Mouse (Mus musculus): ENCODE measurements around the gene Ski.
"Not testable (repeated sequence)": the region's sequence is repeated elsewhere in the genome, so short reads cannot be mapped to it uniquely, and the experiment has no call there.

The Ski gene

DNA sequence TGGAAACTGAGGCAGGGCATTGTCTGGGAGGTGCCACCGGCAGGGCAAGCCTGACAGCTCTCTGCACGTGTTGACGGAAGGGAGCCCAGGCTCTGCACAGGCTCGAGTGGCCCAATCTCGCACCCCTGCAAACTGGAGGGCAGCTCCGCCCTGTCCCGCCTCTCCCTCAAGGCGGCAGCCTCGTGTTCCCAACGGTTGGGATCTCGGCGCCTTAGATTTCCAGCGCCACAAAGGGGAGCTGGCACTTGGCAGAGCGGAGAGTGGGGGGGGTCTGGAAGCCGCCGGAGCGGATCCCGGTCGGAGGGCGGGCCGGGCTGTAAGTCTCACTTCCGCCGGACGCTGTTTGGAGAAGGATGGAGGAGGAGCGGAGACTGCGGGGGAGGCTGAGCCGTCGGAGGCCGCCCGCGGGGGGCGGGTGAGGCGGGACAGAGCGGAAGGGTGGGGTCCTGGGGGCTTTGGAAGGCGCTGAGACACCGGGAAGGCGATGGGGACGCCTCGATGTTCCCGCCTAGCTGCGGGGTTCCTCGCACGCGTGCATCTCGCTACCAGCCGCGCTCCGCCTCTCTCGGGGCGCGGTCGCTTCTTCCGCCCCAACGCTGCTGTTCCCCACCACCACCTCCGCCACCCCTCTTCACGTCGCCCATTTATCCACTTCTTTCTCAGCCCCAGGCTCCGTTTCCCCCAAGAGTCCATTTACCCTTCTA is 27.4 kb upstream of the Ski start, which contains the start of gene Faap20:
Faap20 (plus strand) TSS at position 155 of the 704 bp plus-strand sequence.
- peak within 1 kb of the TSS; percentile 87 for H3K4me3 ChIP-seq (replicated peaks; ENCODE audit: low read length)
- peaks cover 27% of the 10 kb centered on the region for H3K36me3 ChIP-seq (ENCODE audit: insufficient read depth, low read length)
- TF ChIP-seq POU5F1 (IDR thresholded peaks at IDR 0.05; ENCODE audit: borderline replicate concordance, low read length): no peak
- TF ChIP-seq NANOG (IDR thresholded peaks at IDR 0.05; ENCODE audit: borderline replicate concordance, low read length): no peak
- no peak for TF ChIP-seq CTCF (conservative IDR thresholded peaks at IDR 0.05; ENCODE audit: low read length)
- H3K27me3 ChIP-seq (ENCODE audit: insufficient read depth, low read length): no peaks in the 10 kb centered on the region
- H3K9me3 ChIP-seq (ENCODE audit: low read length): no peaks in the 10 kb centered on the region
- H3K4me1 ChIP-seq (replicated peaks; ENCODE audit: low read depth, low read length): peaks cover 53% of the 10 kb centered on the region

- Histone ChIP-seq H3K9me3 (ENCODE audit: low read length) (no peaks in the 10 kb centered on the region), H3K4me3 (replicated peaks; ENCODE audit: low read length) (peak overlapping the region; percentile 87), H3K4me1 (replicated peaks; ENCODE audit: low read depth, low read length) (peaks cover 53% of the 10 kb centered on the region), H3K36me3 (ENCODE audit: insufficient read depth, low read length) (peaks cover 25% of the 10 kb centered on the region), H3K27me3 (ENCODE audit: insufficient read depth, low read length) (no peaks in the 10 kb centered on the region)
- TF ChIP-seq POU5F1 (IDR thresholded peaks at IDR 0.05; ENCODE audit: borderline replicate concordance, low read length) (no peak), CTCF (conservative IDR thresholded peaks at IDR 0.05; ENCODE audit: low read length) (peak; percentile 98)
Observed at GRCm38 (mm10) chr4:155249257-155249647, 26.9 kb upstream of the Ski start.

DNA sequence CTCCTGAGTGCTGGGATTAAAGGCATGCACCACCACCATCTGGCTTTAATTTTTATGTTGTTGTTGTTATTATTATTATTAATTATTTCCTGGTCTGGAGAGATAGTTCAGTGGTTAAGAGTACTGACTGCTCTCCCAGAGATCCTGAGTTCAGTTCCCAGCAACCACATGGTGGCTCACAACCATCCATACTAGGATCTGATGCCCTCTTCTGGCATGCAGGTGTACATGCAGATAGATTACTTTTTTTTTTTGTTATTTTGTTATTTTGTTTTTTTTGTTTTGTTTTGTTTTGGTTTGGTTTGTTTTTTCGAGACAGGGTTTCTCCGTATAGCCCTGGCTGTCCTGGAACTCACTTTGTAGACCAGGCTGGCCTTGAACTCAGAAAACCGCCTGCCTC is 25.7 kb upstream of the Ski start:
- not testable (repeated sequence) for H3K4me3 ChIP-seq (replicated peaks; ENCODE audit: low read length); H3K27me3 ChIP-seq (ENCODE audit: insufficient read depth, low read length); H3K9me3 ChIP-seq (ENCODE audit: low read length)
- TF ChIP-seq CTCF (conservative IDR thresholded peaks at IDR 0.05; ENCODE audit: low read length): peak; percentile 31
- peaks cover 13% of the 10 kb centered on the region for H3K36me3 ChIP-seq (ENCODE audit: insufficient read depth, low read length)
- H3K4me1 ChIP-seq (replicated peaks; ENCODE audit: low read depth, low read length): peaks cover 53% of the 10 kb centered on the region

GRCm38 (mm10) chr4:155246691-155247105 is 24.3 kb upstream of the Ski start:
- TF ChIP-seq POU5F1 (IDR thresholded peaks at IDR 0.05; ENCODE audit: borderline replicate concordance, low read length) (no peak), NANOG (IDR thresholded peaks at IDR 0.05; ENCODE audit: borderline replicate concordance, low read length) (no peak), CTCF (conservative IDR thresholded peaks at IDR 0.05; ENCODE audit: low read length) (no peak)

GRCm38 (mm10) chr4:155245770-155246492 is 23.5 kb upstream of the Ski start:
- H3K36me3 ChIP-seq (ENCODE audit: insufficient read depth, low read length): no peaks in the 10 kb centered on the region
- H3K27me3 ChIP-seq (ENCODE audit: insufficient read depth, low read length): peaks cover 7% of the 10 kb centered on the region
- no peaks in the 10 kb centered on the region for H3K9me3 ChIP-seq (ENCODE audit: low read length)
- H3K4me3 ChIP-seq (replicated peaks; ENCODE audit: low read length): no peak overlapping the region
- TF ChIP-seq CTCF (conservative IDR thresholded peaks at IDR 0.05; ENCODE audit: low read length) (no peak), NANOG (IDR thresholded peaks at IDR 0.05; ENCODE audit: borderline replicate concordance, low read length) (no peak), POU5F1 (IDR thresholded peaks at IDR 0.05; ENCODE audit: borderline replicate concordance, low read length) (no peak)
- H3K4me1 ChIP-seq (replicated peaks; ENCODE audit: low read depth, low read length): peaks cover 45% of the 10 kb centered on the region

More at GRCm38 (mm10) chr4:155246691-155247105, 24.3 kb upstream of the Ski start:
- H3K4me3 ChIP-seq (replicated peaks; ENCODE audit: low read length): peak overlapping the region; percentile 59
- H3K36me3 ChIP-seq (ENCODE audit: insufficient read depth, low read length): no peaks in the 10 kb centered on the region
- no peaks in the 10 kb centered on the region for H3K9me3 ChIP-seq (ENCODE audit: low read length)
- peaks cover 7% of the 10 kb centered on the region for H3K27me3 ChIP-seq (ENCODE audit: insufficient read depth, low read length)
- H3K4me1 ChIP-seq (replicated peaks; ENCODE audit: low read depth, low read length): peaks cover 48% of the 10 kb centered on the region

- peaks cover 34% of the 10 kb centered on the region for H3K4me1 ChIP-seq (replicated peaks; ENCODE audit: low read depth, low read length)
- H3K27me3 ChIP-seq (ENCODE audit: insufficient read depth, low read length): peaks cover 9% of the 10 kb centered on the region
- H3K36me3 ChIP-seq (ENCODE audit: insufficient read depth, low read length): no peaks in the 10 kb centered on the region
- no peak overlapping the region for H3K4me3 ChIP-seq (replicated peaks; ENCODE audit: low read length)
- H3K9me3 ChIP-seq (ENCODE audit: low read length): no peaks in the 10 kb centered on the region
- no peak for TF ChIP-seq NANOG (IDR thresholded peaks at IDR 0.05; ENCODE audit: borderline replicate concordance, low read length)
- no peak for TF ChIP-seq CTCF (conservative IDR thresholded peaks at IDR 0.05; ENCODE audit: low read length)
- TF ChIP-seq POU5F1 (IDR thresholded peaks at IDR 0.05; ENCODE audit: borderline replicate concordance, low read length): no peak
Observed at GRCm38 (mm10) chr4:155243233-155243632, 20.8 kb upstream of the Ski start.

GRCm38 (mm10) chr4:155242292-155242691 is 19.9 kb upstream of the Ski start:
- no peaks in the 10 kb centered on the region for H3K9me3 ChIP-seq (ENCODE audit: low read length)
- no peak for TF ChIP-seq POU5F1 (IDR thresholded peaks at IDR 0.05; ENCODE audit: borderline replicate concordance, low read length)
- no peak for TF ChIP-seq NANOG (IDR thresholded peaks at IDR 0.05; ENCODE audit: borderline replicate concordance, low read length)
- no peak for TF ChIP-seq CTCF (conservative IDR thresholded peaks at IDR 0.05; ENCODE audit: low read length)

DNA sequence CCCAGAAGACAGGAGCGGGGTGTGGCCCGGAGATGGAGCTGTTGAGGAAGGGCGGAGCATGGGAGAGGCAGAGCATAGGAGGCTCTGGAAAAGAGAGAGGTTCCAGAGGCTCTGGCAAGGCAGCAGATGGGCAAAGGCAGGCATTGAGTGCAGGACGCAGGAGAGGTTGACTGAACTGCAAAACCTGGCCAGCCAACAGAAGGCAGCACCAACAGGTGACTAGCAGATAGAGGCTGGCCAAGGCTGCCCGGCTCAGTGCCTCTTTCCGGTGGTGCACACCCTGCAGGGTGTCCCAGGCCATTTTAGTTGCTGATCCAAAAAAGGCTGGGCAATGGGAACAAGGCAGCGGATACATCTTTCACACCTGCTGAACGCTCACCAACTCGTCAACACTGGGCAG is 19.4 kb upstream of the Ski start:
- peaks cover 28% of the 10 kb centered on the region for H3K4me1 ChIP-seq (replicated peaks; ENCODE audit: low read depth, low read length)
- TF ChIP-seq CTCF (conservative IDR thresholded peaks at IDR 0.05; ENCODE audit: low read length): no peak
- TF ChIP-seq POU5F1 (IDR thresholded peaks at IDR 0.05; ENCODE audit: borderline replicate concordance, low read length): no peak
- no peak for TF ChIP-seq NANOG (IDR thresholded peaks at IDR 0.05; ENCODE audit: borderline replicate concordance, low read length)

More at GRCm38 (mm10) chr4:155242292-155242691, 19.9 kb upstream of the Ski start:
- H3K4me1 ChIP-seq (replicated peaks; ENCODE audit: low read depth, low read length): peaks cover 33% of the 10 kb centered on the region
- no peak overlapping the region; the same call in 1 of the 2 replicates for H3K4me3 ChIP-seq (replicated peaks; ENCODE audit: low read length)
- H3K36me3 ChIP-seq (ENCODE audit: insufficient read depth, low read length): no peaks in the 10 kb centered on the region
- H3K27me3 ChIP-seq (ENCODE audit: insufficient read depth, low read length): peaks cover 14% of the 10 kb centered on the region

More for the DNA sequence above, 19.4 kb upstream of the Ski start:
- H3K4me3 ChIP-seq (replicated peaks; ENCODE audit: low read length): no peak overlapping the region; the same call in 1 of the 2 replicates
- H3K36me3 ChIP-seq (ENCODE audit: insufficient read depth, low read length): no peaks in the 10 kb centered on the region
- H3K27me3 ChIP-seq (ENCODE audit: insufficient read depth, low read length): peaks cover 18% of the 10 kb centered on the region
- no peaks in the 10 kb centered on the region for H3K9me3 ChIP-seq (ENCODE audit: low read length)

Data from E14TG2a.4 (cell line).